Comparison of ENCODE assay signal across 9 mouse cellular contexts in the genomic region with DNA sequence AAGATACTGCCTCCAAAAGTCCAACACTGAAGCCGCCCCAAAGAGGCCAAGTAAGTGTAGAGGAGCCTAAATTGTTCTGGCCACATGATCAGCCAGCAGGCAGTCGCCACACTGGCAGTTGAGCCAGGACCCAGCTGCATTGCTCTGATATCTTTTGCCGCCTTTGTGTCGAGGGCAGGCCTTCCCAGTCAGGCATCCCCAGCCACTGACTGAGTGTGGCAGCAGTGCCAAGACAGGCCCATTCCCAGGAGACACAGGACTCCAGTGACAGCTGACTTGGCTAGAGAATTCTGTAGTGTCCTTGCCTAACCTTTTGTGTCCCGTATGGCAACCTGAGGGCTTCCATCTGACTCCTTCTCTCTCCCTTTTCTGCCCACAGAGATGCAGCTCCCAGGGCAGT.
DNase-seq lines count a peak whose midpoint lies in the region.
"Had no signal": no experiment of that assay in that cellular context is flagged by ENCODE, and none has a peak within 500 bp of the region (broad histone marks: within the 10 kb centered on the region; RNA-seq: fewer than 3 reads in every experiment).

No protein-coding gene starts in this region.

- DNase-seq in frontal cortex, postnatal 10 days (ENCODE audit: low spot score in 2 of 2), result peak; percentile 17 to 21
- DNase-seq in frontal cortex, postnatal 25 days (ENCODE audit: low spot score in 2 of 2), result no peak
- peak; percentile 57 to 62 for DNase-seq in right cerebral cortex, postnatal 10 days (ENCODE audit: low spot score in 2 of 2)
- DNase-seq in right cerebral cortex, adult 18-20 months, result no peak
- DNase-seq in gastrocnemius, postnatal 25 days, result peak; percentile 83
- peak; percentile 81 for DNase-seq in left cerebral cortex, postnatal 4 days
- no peak for DNase-seq in kidney, postnatal 14 days
- DNase-seq in MN1 (ENCODE audit: low spot score), result no peak
- DNase-seq: B cell, adult 2 months had no signal

- intact Hi-C loops in left cerebral cortex, postnatal 4 days (cut with DNase I), result no loop called here

Comparison
In these comparisons a context has a peak if more than half of its experiments do, and no peak if none do; other contexts are left out.
1. DNase-seq: peak in frontal cortex, postnatal 10 days (2 of 2), right cerebral cortex, postnatal 10 days (2 of 2), gastrocnemius, postnatal 25 days (single experiment) and left cerebral cortex, postnatal 4 days (single experiment); none in frontal cortex, postnatal 25 days (0 of 2), right cerebral cortex, adult 18-20 months (single experiment), kidney, postnatal 14 days (single experiment) and MN1 (single experiment).